Mouse (Mus musculus): ENCODE results near the gene Zfp131.

DNA sequence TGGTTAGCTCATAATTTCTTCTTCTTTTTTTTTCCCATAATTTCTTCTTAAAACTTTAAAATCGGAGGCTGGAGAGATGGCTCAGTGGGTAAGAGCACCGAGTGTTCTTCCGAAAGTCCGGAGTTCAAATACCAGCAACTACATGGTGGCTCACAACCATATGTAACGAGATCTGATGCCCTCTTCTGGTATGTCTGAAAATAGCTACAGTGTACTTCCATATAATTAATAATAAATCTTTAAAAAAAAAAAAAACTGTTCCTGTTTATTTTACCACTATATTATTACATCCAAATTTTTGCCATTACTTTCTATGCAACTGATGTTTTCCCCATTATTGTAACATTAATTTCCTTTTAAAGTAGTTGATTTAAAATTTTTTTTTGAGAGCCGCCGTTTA lies 66.1 kb downstream of the Zfp131 start:
- TF ChIP-seq CTCF (conservative IDR thresholded peaks at IDR 0.05; ENCODE audit: insufficient read depth, insufficient read length, low read depth, low read length) (0 out of 2 replicates have a peak, but pooled peaks have one; percentile 17), POLR2A (IDR thresholded peaks at IDR 0.05; ENCODE audit: low read depth, low read length) (no peak)
